Mouse (Mus musculus) effector memory CD4-positive, alpha-beta T cell, adult 5 months (primary cell): ENCODE measurements around the gene Olfr777. TPM values are rescaled to one million over a fixed set of nuclear protein-coding genes. Genes with fewer than 3 reads are reported as not detected.

Source experiments
- polyA plus RNA-seq: library from polyadenylated mRNA; unstranded; fragments of 100-300 nt; shearing (Covaris generic); gene quantifications from one replicate; pipeline ENCODE4 v1.2.1, GENCODE M21; 2017

Olfr777 gene
- not detected for polyA plus RNA-seq

GRCm38 (mm10) chr10:129271081-129271535, at the start of gene Olfr777:
Gene Olfr777, minus strand, starts transcription at chr10:129271485.

GRCm38 (mm10) chr10:129317817-129318216, 46.5 kb upstream of the Olfr777 start, which contains the start of gene Olfr780:
Gene Olfr780, plus strand, starts transcription at chr10:129318117.

GRCm38 (mm10) chr10:129258827-129259226, 12.5 kb downstream of the Olfr777 start, which contains the start of gene Olfr776:
Gene Olfr776, plus strand, starts transcription at chr10:129259127.

GRCm38 (mm10) chr10:129248112-129248511, 23.2 kb downstream of the Olfr777 start, which contains the start of gene Olfr775:
Gene Olfr775, plus strand, starts transcription at chr10:129248412.

GRCm38 (mm10) chr10:129235904-129236303, 35.4 kb downstream of the Olfr777 start, which contains the start of gene Olfr774:
Gene Olfr774, plus strand, starts transcription at chr10:129236204.

Other genes starting within 250 kb of the Olfr777 start
- not detected for gene Olfr764-ps1, start 231.6 kb downstream of the Olfr777 start, polyA plus RNA-seq
- gene Olfr765, start 221.5 kb downstream of the Olfr777 start, polyA plus RNA-seq, result not detected
- not detected for gene Olfr766-ps1, start 202.5 kb downstream of the Olfr777 start, polyA plus RNA-seq
- gene Olfr767, start 188.6 kb downstream of the Olfr777 start, polyA plus RNA-seq, result not detected
- not detected for gene Olfr768, start 172.1 kb downstream of the Olfr777 start, polyA plus RNA-seq
- gene Olfr769, start 153.6 kb downstream of the Olfr777 start, polyA plus RNA-seq, result not detected
- not detected for gene Olfr770, start 132.5 kb downstream of the Olfr777 start, polyA plus RNA-seq
- not detected for gene Olfr771, start 106.7 kb downstream of the Olfr777 start, polyA plus RNA-seq
- gene Olfr772, start 93.6 kb downstream of the Olfr777 start, polyA plus RNA-seq, result not detected
- gene Olfr773, start 84.1 kb downstream of the Olfr777 start, polyA plus RNA-seq, result not detected
- not detected for gene Olfr774, start 35.3 kb downstream of the Olfr777 start, polyA plus RNA-seq
- gene Olfr775, start 23.1 kb downstream of the Olfr777 start, polyA plus RNA-seq, result not detected
- gene Olfr776, start 12.4 kb downstream of the Olfr777 start, polyA plus RNA-seq, result not detected
- not detected for gene Olfr780, start 46.6 kb upstream of the Olfr777 start, polyA plus RNA-seq
- not detected for gene Olfr781, start 57.4 kb upstream of the Olfr777 start, polyA plus RNA-seq
- gene Olfr782, start 77.4 kb upstream of the Olfr777 start, polyA plus RNA-seq, result not detected
- not detected for gene Olfr784, start 112.6 kb upstream of the Olfr777 start, polyA plus RNA-seq
- not detected for gene Olfr785, start 133.9 kb upstream of the Olfr777 start, polyA plus RNA-seq
- not detected for gene Olfr786, start 155.8 kb upstream of the Olfr777 start, polyA plus RNA-seq
- 0.12 TPM for gene Olfr787, start 190.4 kb upstream of the Olfr777 start, polyA plus RNA-seq
- gene Olfr788, start 199.5 kb upstream of the Olfr777 start, polyA plus RNA-seq, result 0.10 TPM
- gene Olfr789, start 213.3 kb upstream of the Olfr777 start, polyA plus RNA-seq, result not detected
- gene Olfr790, start 227.0 kb upstream of the Olfr777 start, polyA plus RNA-seq, result not detected